7 mouse cellular contexts compared by ENCODE assay signal in genomic region chr13:34873801-34874681, GRCm38 (mm10). TPM values are rescaled to one million over a fixed set of nuclear protein-coding genes. Genes with fewer than 3 reads are reported as not detected.
DNase-seq lines count a peak whose midpoint lies in the region; ATAC-seq and TF ChIP-seq lines count a peak whose summit lies in the region.

No protein-coding gene starts in this region.

- 4% methylated on average over 45 of the region's 45 CpGs for WGBS in embryonic facial prominence, embryonic 10.5 days
- 2% methylated on average over 45 of the region's 45 CpGs for WGBS in intestine, postnatal 0 days
- WGBS in midbrain, embryonic 12.5 days = 3% methylated on average over 45 of the region's 45 CpGs
- 3% methylated on average over 45 of the region's 45 CpGs for WGBS in small intestine, adult 2 months

- H3K27me3 ChIP-seq in embryonic facial prominence, embryonic 10.5 days (replicated peaks; ENCODE audit: low read depth, poor library complexity, severe bottlenecking) = no peaks in the 10 kb centered on the region
- no peaks in the 10 kb centered on the region for H3K27me3 ChIP-seq in intestine, postnatal 0 days (replicated peaks; ENCODE audit: control insufficient read depth, insufficient read depth, low read length)
- H3K27me3 ChIP-seq in midbrain, embryonic 12.5 days = no peaks in the 10 kb centered on the region
- no peaks in the 10 kb centered on the region for H3K27me3 ChIP-seq in small intestine, adult 2 months (ENCODE audit: control insufficient read depth, insufficient read depth, low read length)

- H3K4me2 ChIP-seq in intestine, postnatal 0 days (replicated peaks; ENCODE audit: low read depth) = peak overlapping the region; percentile 71
- H3K4me2 ChIP-seq in midbrain, embryonic 12.5 days (replicated peaks) = peak overlapping the region; percentile 76

- peak; percentile 95 for DNase-seq in adrenal gland, postnatal 10 days
- peak; percentile 95 for DNase-seq in embryonic facial prominence, embryonic 10.5 days (ENCODE audit: low spot score)
- peak; percentile 54 for DNase-seq in gonadal fat pad, adult 2 months (ENCODE audit: low read depth)
- peak; percentile 95 for DNase-seq in left cerebral cortex, postnatal 4 days

- intact Hi-C loops in left cerebral cortex, postnatal 4 days (cut with DNase I) = no loop called here

- peak; percentile 89 for ATAC-seq in intestine, postnatal 0 days
- ATAC-seq in midbrain, embryonic 12.5 days (ENCODE audit: low FRiP score, low read depth) = peak; percentile 91

- peaks cover 24% of the 10 kb centered on the region for H3K4me1 ChIP-seq in embryonic facial prominence, embryonic 10.5 days
- peaks cover 7% of the 10 kb centered on the region; the same call in 1 of the 2 replicates for H3K4me1 ChIP-seq in intestine, postnatal 0 days (replicated peaks; ENCODE audit: control insufficient read depth, insufficient read depth, low read length)
- H3K4me1 ChIP-seq in midbrain, embryonic 12.5 days = peaks cover 24% of the 10 kb centered on the region
- H3K4me1 ChIP-seq in small intestine, adult 2 months (ENCODE audit: control insufficient read depth, insufficient read depth, insufficient read length, low read length) = peaks cover 4% of the 10 kb centered on the region; the same call in 1 of the 2 replicates

- peak overlapping the region; percentile 98 for H3K27ac ChIP-seq in embryonic facial prominence, embryonic 10.5 days (replicated peaks)
- H3K27ac ChIP-seq in intestine, postnatal 0 days (ENCODE audit: low read depth, low read length) = peak overlapping the region; percentile 98
- peak overlapping the region; percentile 99 for H3K27ac ChIP-seq in midbrain, embryonic 12.5 days (replicated peaks)
- H3K27ac ChIP-seq in small intestine, adult 2 months (ENCODE audit: insufficient read depth, low read depth, low read length) = peak overlapping the region; percentile 57

- TF ChIP-seq POLR2A in small intestine, adult 2 months (IDR thresholded peaks at IDR 0.05; ENCODE audit: low read depth, low read length) = peak; percentile 48; the same call in 1 of the 2 replicates

- peak overlapping the region; percentile 98; the same call in 1 of the 2 replicates for H3K9ac ChIP-seq in intestine, postnatal 0 days (ENCODE audit: low read depth, low read length)
- H3K9ac ChIP-seq in midbrain, embryonic 12.5 days (replicated peaks) = peak overlapping the region; percentile 66

- peak overlapping the region; percentile 94 for H3K4me3 ChIP-seq in embryonic facial prominence, embryonic 10.5 days
- peak overlapping the region; percentile 96 for H3K4me3 ChIP-seq in intestine, postnatal 0 days (ENCODE audit: low read depth, low read length)
- H3K4me3 ChIP-seq in midbrain, embryonic 12.5 days = peak overlapping the region; percentile 70
- peak overlapping the region; percentile 73 for H3K4me3 ChIP-seq in small intestine, adult 2 months (ENCODE audit: low read depth, low read length)

- no peak for TF ChIP-seq CTCF in intestine, postnatal 0 days (IDR thresholded peaks at IDR 0.05; ENCODE audit: low read depth)
- TF ChIP-seq CTCF in small intestine, adult 2 months (IDR thresholded peaks at IDR 0.05; ENCODE audit: extremely low read depth, insufficient read length, insufficient replicate concordance, low read depth, low read length) = no peak

- peaks cover 2% of the 10 kb centered on the region for H3K36me3 ChIP-seq in embryonic facial prominence, embryonic 10.5 days (replicated peaks)
- no peaks in the 10 kb centered on the region for H3K36me3 ChIP-seq in intestine, postnatal 0 days (ENCODE audit: control insufficient read depth, insufficient read depth)
- no peaks in the 10 kb centered on the region for H3K36me3 ChIP-seq in midbrain, embryonic 12.5 days
- no peaks in the 10 kb centered on the region for H3K36me3 ChIP-seq in small intestine, adult 2 months (ENCODE audit: control insufficient read depth, insufficient read depth, low read length)

- H3K9me3 ChIP-seq in embryonic facial prominence, embryonic 10.5 days = no peaks in the 10 kb centered on the region
- H3K9me3 ChIP-seq in intestine, postnatal 0 days (ENCODE audit: control insufficient read depth) = no peaks in the 10 kb centered on the region
- H3K9me3 ChIP-seq in midbrain, embryonic 12.5 days = no peaks in the 10 kb centered on the region

RNA-seq across cellular contexts. Expression of gene Prpf4b, which starts 1.1 kb away (rescaled TPM):
- 10 to 100 TPM; 70.9 to 98.9 TPM for total RNA-seq in adrenal gland, postnatal 10 days (2021)
- polyA plus RNA-seq in embryonic facial prominence, embryonic 10.5 days (2016; fragmentation: Nextera tagmentation; extraction: Ambion mirVana) = 78.0 and 81.6 TPM in 2 replicates
- polyA plus RNA-seq in gonadal fat pad, adult 2 months (2012; rRNA removed) = 12.9 and 16.8 TPM in 2 replicates
- polyA plus RNA-seq in intestine, postnatal 0 days (2015; fragmentation: Nextera tagmentation; extraction: Ambion mirVana) = 44.2 and 51.2 TPM in 2 replicates
- 100 to 1,000 TPM in 1 of 2 experiments, 10 to 100 TPM in 1; 92.7 to 100 TPM for total RNA-seq in left cerebral cortex, postnatal 4 days (2021)
- 90.2 and 105 TPM in 2 replicates for polyA plus RNA-seq in midbrain, embryonic 12.5 days (2016; fragmentation: Nextera tagmentation; extraction: Ambion mirVana)
- 1.6 and 3.3 TPM in 2 replicates for polyA plus RNA-seq in small intestine, adult 2 months (2012; rRNA removed)

RNA-seq across cellular contexts. Expression of gene Fam217a, which starts 50.1 kb away (rescaled TPM):
- under 1 TPM; 0.57 to 0.79 TPM for total RNA-seq in adrenal gland, postnatal 10 days (2021)
- polyA plus RNA-seq in embryonic facial prominence, embryonic 10.5 days (2016; fragmentation: Nextera tagmentation; extraction: Ambion mirVana) = 0.82 and 1.5 TPM in 2 replicates
- polyA plus RNA-seq in gonadal fat pad, adult 2 months (2012; rRNA removed) = 1.1 and 1.5 TPM in 2 replicates
- polyA plus RNA-seq in intestine, postnatal 0 days (2015; fragmentation: Nextera tagmentation; extraction: Ambion mirVana) = 0.54 and 0.59 TPM in 2 replicates
- total RNA-seq in left cerebral cortex, postnatal 4 days (2021) = under 1 TPM; 0.28 to 0.32 TPM
- polyA plus RNA-seq in midbrain, embryonic 12.5 days (2016; fragmentation: Nextera tagmentation; extraction: Ambion mirVana) = 0.64 and 0.68 TPM in 2 replicates
- not detected in 2 replicates for polyA plus RNA-seq in small intestine, adult 2 months (2012; rRNA removed)

RNA-seq across cellular contexts. Expression of gene 4933417A18Rik, which starts 50.2 kb away (rescaled TPM):
- not detected for total RNA-seq in adrenal gland, postnatal 10 days (2021)
- polyA plus RNA-seq in embryonic facial prominence, embryonic 10.5 days (2016; fragmentation: Nextera tagmentation; extraction: Ambion mirVana) = not detected in 2 replicates
- polyA plus RNA-seq in gonadal fat pad, adult 2 months (2012; rRNA removed) = 0.16 TPM in 1 of 2 replicates, not detected in the other
- polyA plus RNA-seq in intestine, postnatal 0 days (2015; fragmentation: Nextera tagmentation; extraction: Ambion mirVana) = not detected in 2 replicates
- total RNA-seq in left cerebral cortex, postnatal 4 days (2021) = not detected
- not detected in 2 replicates for polyA plus RNA-seq in midbrain, embryonic 12.5 days (2016; fragmentation: Nextera tagmentation; extraction: Ambion mirVana)
- not detected in 2 replicates for polyA plus RNA-seq in small intestine, adult 2 months (2012; rRNA removed)

Comparison
In these comparisons a context has a peak if more than half of its experiments do, and no peak if none do; other contexts are left out.
1. Peak in every context shown above with its lines: DNase-seq, ATAC-seq, H3K4me3 ChIP-seq and H3K27ac ChIP-seq.